Mouse (Mus musculus) cortical plate, adult 2 months (tissue): ENCODE measurements around the gene Tecta.

ENCODE experiments used
- CTCF ChIP-seq: fragments of 200-500 bp; IDR thresholded peaks from 2 replicates; pipeline ENCODE4 v1.5.1; 2011; ENCODE audit warnings: mild to moderate bottlenecking, control low read depth, low read length; ENCODE audit not compliant: insufficient read depth; ENCODE audit errors: extremely low read depth
- POLR2A ChIP-seq: fragments of 200-500 bp; IDR thresholded peaks from 2 replicates; pipeline ENCODE4 v1.6.1; 2011; ENCODE audit warnings: mild to moderate bottlenecking, low read length, control low read depth; ENCODE audit not compliant: insufficient read depth; ENCODE audit errors: extremely low read depth

GRCm38 (mm10) chr9:42371670-42372368 lies 27.9 kb downstream of the Tecta start:
- TF ChIP-seq CTCF (no peak), POLR2A (no peak)
